Mouse (Mus musculus): Measurements from ENCODE around the gene Tgm5. TPM values are rescaled to one million over a fixed set of nuclear protein-coding genes. Genes with fewer than 3 reads are reported as not detected.
"Not testable (repeated sequence)": the region's sequence is repeated elsewhere in the genome, so short reads cannot be mapped to it uniquely, and the experiment has no call there.

Gene Tgm5
- polyA plus RNA-seq, 1 experiment from 2014 or later = 0.68 TPM

DNA sequence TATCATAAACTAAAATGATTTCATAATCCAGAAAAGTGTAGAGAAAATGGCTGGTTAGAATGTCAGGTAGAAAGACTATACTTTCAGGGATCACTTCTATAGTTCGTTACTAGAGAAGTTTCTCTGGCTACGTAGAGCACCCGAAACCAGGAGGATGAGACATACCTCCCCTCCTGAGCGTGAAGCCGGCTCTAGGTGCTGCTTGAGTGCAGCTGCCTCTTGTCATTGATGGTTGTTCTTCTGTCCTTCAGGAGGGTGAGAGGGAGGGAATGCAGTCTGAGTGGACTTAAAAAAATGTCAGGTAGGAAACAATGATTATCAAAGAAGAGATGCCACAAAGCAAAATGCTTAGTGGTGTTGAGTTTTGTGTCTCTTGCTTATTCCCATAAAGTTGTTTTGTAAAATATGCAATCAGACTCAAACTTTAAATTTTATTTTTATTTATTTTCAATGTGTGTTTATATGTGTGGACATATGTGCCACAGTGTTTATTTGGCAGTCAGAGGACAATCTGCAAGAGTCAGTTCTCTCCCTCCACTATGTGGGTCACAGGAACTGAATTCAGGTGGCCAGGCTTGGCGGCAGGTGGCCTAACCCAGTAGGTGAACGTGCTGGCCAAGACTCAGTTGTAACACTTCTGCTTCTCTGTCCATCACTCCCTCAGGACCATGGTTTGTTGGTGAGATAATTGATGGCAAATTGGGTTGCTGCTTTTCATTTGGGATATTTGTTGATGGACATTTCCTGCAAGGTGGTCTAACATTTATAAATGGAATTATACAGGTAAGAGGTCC lies 81.4 kb downstream of the Tgm5 start:
- Histone ChIP-seq H3K27me3 (no peaks in the 10 kb centered on the region), H3K4me1 (replicated peaks) (peaks cover 9% of the 10 kb centered on the region), H3K4me2 (no peak overlapping the region), H3K9me3 (no peaks in the 10 kb centered on the region), H3K9ac (no peak overlapping the region), H3K36me3 (0 out of 2 replicates have a peak, but pooled peaks cover 5% of the 10 kb centered on the region), H3K27ac (replicated peaks) (no peak overlapping the region), H3K4me3 (no peak overlapping the region)
- WGBS = 86% methylated on average over 7 of the region's 7 CpGs
- no peak for ATAC-seq (ENCODE audit: low read depth)

DNA sequence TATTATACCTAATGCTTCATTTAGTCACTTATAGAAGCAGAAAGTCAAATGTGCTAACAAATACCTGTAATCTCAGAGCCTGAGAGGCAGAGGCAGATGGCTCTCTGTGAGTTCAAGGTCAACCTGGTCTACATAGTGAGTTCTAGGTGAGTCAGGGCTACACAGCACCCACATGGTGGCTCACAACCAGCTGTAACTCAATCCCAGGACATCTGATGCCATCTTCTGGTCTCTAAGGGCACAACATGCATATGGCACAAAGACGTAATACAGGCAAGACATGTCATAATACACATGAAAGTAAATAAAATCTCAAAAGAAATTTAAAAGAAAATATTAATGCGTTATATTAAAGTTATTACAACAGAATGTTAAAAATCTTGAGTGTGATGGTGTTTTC lies 82.1 kb downstream of the Tgm5 start:
- Histone ChIP-seq H3K4me1 (replicated peaks) (0 out of 2 replicates have a peak, but pooled peaks cover 3% of the 10 kb centered on the region), H3K9ac (no peak overlapping the region), H3K27me3 (no peaks in the 10 kb centered on the region), H3K4me2 (no peak overlapping the region), H3K9me3 (no peaks in the 10 kb centered on the region), H3K4me3 (no peak overlapping the region), H3K27ac (replicated peaks) (no peak overlapping the region), H3K36me3 (0 out of 2 replicates have a peak, but pooled peaks cover 5% of the 10 kb centered on the region)
- no peak for ATAC-seq (ENCODE audit: low read depth)
- 80% methylated on average over 2 of the region's 2 CpGs for WGBS

DNA sequence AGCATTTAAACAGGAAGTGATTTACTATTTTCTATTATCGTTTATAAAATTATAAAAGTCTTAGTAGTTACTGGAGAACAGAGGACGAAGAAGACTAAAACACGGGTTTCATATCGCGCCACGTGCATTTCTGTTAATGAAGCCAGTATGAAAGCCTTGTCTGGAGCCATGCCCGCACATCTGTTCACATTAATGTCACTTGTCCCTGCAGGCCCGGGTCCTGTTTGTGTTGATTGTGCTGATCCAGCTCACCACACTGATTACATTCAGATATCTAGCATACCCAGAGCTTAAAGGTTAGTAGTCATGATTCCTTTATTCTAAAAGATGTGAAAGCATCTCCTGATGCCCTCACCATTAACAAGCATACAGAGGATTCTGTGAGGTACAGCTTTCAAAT lies 86.8 kb downstream of the Tgm5 start:
- 0 out of 2 replicates have a peak, but pooled peaks cover 5% of the 10 kb centered on the region for H3K36me3 ChIP-seq
- H3K27ac ChIP-seq (replicated peaks) = no peak overlapping the region
- no peaks in the 10 kb centered on the region for H3K27me3 ChIP-seq
- H3K4me1 ChIP-seq (replicated peaks) = no peaks in the 10 kb centered on the region
- no peak for ATAC-seq (ENCODE audit: low read depth)
- 88% methylated on average over 8 of the region's 8 CpGs for WGBS
- H3K4me2 ChIP-seq = no peak overlapping the region
- H3K9ac ChIP-seq = no peak overlapping the region
- H3K4me3 ChIP-seq = no peak overlapping the region
- no peaks in the 10 kb centered on the region for H3K9me3 ChIP-seq

DNA sequence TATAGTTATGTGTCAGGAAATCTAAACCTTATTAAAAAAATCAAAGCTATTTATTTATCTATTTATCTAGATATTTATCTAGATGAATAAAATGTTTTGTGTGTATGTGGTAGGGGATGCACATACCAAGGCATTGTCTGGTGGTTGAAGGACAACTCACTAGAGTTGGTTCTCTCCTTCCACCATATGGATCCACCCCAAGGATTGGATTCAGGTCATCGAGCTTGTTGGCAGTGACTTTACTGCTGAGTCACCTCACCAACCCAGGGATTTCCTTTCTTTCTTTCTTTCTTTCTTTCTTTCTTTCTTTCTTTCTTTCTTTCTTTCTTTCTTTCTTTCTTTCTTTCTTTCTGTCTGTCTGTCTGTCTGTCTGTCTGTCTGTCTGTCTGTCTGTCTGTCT lies 89.0 kb downstream of the Tgm5 start:
- not testable (repeated sequence) for H3K9me3 ChIP-seq; H3K4me1 ChIP-seq (replicated peaks); H3K9ac ChIP-seq; H3K4me3 ChIP-seq; H3K27me3 ChIP-seq; H3K27ac ChIP-seq (replicated peaks); H3K4me2 ChIP-seq; ATAC-seq (ENCODE audit: low read depth)
- WGBS = 80% methylated on average over 1 of the region's 1 CpGs
- H3K36me3 ChIP-seq = 0 out of 2 replicates have a peak, but pooled peaks cover 11% of the 10 kb centered on the region

Other genes with a start within 250 kb of the Tgm5 start
- 5.7 and 7.2 TPM in 2 replicates for gene Cdan1, start 235.7 kb downstream of the Tgm5 start, polyA plus RNA-seq (2015; fragmentation: Nextera tagmentation; extraction: Ambion mirVana)
- gene Ttbk2, start 235.2 kb downstream of the Tgm5 start, polyA plus RNA-seq (2015; fragmentation: Nextera tagmentation; extraction: Ambion mirVana) = 11.6 and 12.3 TPM in 2 replicates
- 32.6 and 33.6 TPM in 2 replicates for gene Ubr1, start 115.1 kb downstream of the Tgm5 start, polyA plus RNA-seq (2015; fragmentation: Nextera tagmentation; extraction: Ambion mirVana)
- 13.0 and 14.0 TPM in 2 replicates for gene Tmem62, start 108.8 kb downstream of the Tgm5 start, polyA plus RNA-seq (2015; fragmentation: Nextera tagmentation; extraction: Ambion mirVana)
- 76.9 and 83.6 TPM in 2 replicates for gene Ccndbp1, start 77.4 kb downstream of the Tgm5 start, polyA plus RNA-seq (2015; fragmentation: Nextera tagmentation; extraction: Ambion mirVana)
- 0.99 and 1.0 TPM in 2 replicates for gene Epb42, start 48.8 kb downstream of the Tgm5 start, polyA plus RNA-seq (2015; fragmentation: Nextera tagmentation; extraction: Ambion mirVana)
- 0.08 TPM in 1 of 2 replicates, not detected in the other for gene Tgm7, start 24.0 kb upstream of the Tgm5 start, polyA plus RNA-seq (2015; fragmentation: Nextera tagmentation; extraction: Ambion mirVana)
- gene Adal, start 54.6 kb upstream of the Tgm5 start, polyA plus RNA-seq (2015; fragmentation: Nextera tagmentation; extraction: Ambion mirVana) = 33.3 and 35.8 TPM in 2 replicates
- gene Lcmt2, start 54.8 kb upstream of the Tgm5 start, polyA plus RNA-seq (2015; fragmentation: Nextera tagmentation; extraction: Ambion mirVana) = 18.3 and 21.2 TPM in 2 replicates
- 49.6 and 57.0 TPM in 2 replicates for gene Tubgcp4, start 84.8 kb upstream of the Tgm5 start, polyA plus RNA-seq (2015; fragmentation: Nextera tagmentation; extraction: Ambion mirVana)
- 8.4 and 8.8 TPM in 2 replicates for gene Zscan29, start 85.3 kb upstream of the Tgm5 start, polyA plus RNA-seq (2015; fragmentation: Nextera tagmentation; extraction: Ambion mirVana)
- 151 and 181 TPM in 2 replicates for gene Trp53bp1, start 185.6 kb upstream of the Tgm5 start, polyA plus RNA-seq (2015; fragmentation: Nextera tagmentation; extraction: Ambion mirVana)
- gene Map1a, start 203.8 kb upstream of the Tgm5 start, polyA plus RNA-seq (2015; fragmentation: Nextera tagmentation; extraction: Ambion mirVana) = 17.6 and 21.8 TPM in 2 replicates

All from neural tube, embryonic 13.5 days (tissue).